ENCODE assay signal across 15 mouse cellular contexts in the genomic region with DNA sequence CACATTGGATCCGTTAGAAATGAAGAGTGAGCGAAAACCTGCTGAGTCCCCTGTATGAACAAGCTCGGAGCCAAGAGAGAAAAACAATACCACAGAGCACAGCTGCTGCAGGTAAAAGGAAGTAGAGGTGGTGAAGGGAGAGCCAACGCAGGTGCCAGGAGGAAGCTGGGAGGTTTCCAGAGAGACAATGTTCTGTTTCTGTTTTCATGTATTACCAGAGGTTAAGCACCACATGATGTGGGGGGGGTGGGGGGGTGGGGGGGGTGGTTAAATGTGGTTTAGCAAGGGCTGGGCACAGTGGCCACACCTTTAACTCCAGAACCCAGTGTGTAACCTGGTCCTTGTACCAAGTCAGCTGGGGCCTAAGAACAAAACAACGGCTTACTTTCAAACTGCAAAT. TPM values are rescaled to one million over a fixed set of nuclear protein-coding genes. Genes with fewer than 3 reads are reported as not detected.
DNase-seq lines count a peak whose midpoint lies in the region; ATAC-seq lines count a peak whose summit lies in the region.
"Had no signal": no experiment of that assay in that cellular context is flagged by ENCODE, and none has a peak within 500 bp of the region (broad histone marks: within the 10 kb centered on the region; RNA-seq: fewer than 3 reads in every experiment).

No protein-coding gene starts in this region.

- DNase-seq in lung, postnatal 25 days (ENCODE audit: low spot score): peak; percentile 42
- DNase-seq in lung, postnatal 10 days: no peak
- DNase-seq in thymus, postnatal 25 days: peak; percentile 42
- DNase-seq in gastrocnemius, adult 8-10 months (ENCODE audit: low spot score in 2 of 2): no peak
- no peak for DNase-seq in kidney, adult 8-10 months
- no peak for DNase-seq in yolk sac, embryonic 10.5 days (ENCODE audit: low spot score)
- DNase-seq: adrenal gland, postnatal 14 days; cerebellum, adult 2 months; gastrocnemius, postnatal 36 days; kidney, adult 18-20 months; kidney, postnatal 14 days; liver, embryonic 13.5 days had no signal

- ATAC-seq in CD4-positive, CD25-positive, alpha-beta regulatory T cell, adult 4 months: peak; percentile 26
- ATAC-seq in neutrophil, adult 5-6 weeks (ENCODE audit: extremely low read depth, insufficient number of reproducible peaks, low FRiP score, poor library complexity, severe bottlenecking): peak; percentile 28; the same call in 1 of the 2 replicates
- ATAC-seq: midbrain, embryonic 13.5 days had no signal

RNA-seq across cellular contexts. Expression of a gene that starts 3.3 kb away (rescaled TPM):
- polyA plus RNA-seq in CD4-positive, CD25-positive, alpha-beta regulatory T cell, adult 4 months (2017; shearing (Covaris generic)): 10 to 100 TPM in 1 of 2 experiments, 1 to 10 TPM in 1; 9.8 to 11.6 TPM
- total RNA-seq in neutrophil, adult 5-6 weeks (2017): 6.2 and 10.4 TPM in 2 replicates
- total RNA-seq in gastrocnemius, adult 8-10 months (2022): 1 to 10 TPM in 2 of 4 experiments, under 1 TPM in 2; 0.34 to 2.4 (median 0.99) TPM

Comparison
In these comparisons a context has a peak if more than half of its experiments do, and no peak if none do; other contexts are left out.
1. DNase-seq: peak in lung, postnatal 25 days (single experiment) and thymus, postnatal 25 days (single experiment); none in lung, postnatal 10 days (single experiment), gastrocnemius, adult 8-10 months (0 of 2), kidney, adult 8-10 months (0 of 2) and yolk sac, embryonic 10.5 days (single experiment).